8 mouse cellular contexts compared by ENCODE assay signal in the genomic region with DNA sequence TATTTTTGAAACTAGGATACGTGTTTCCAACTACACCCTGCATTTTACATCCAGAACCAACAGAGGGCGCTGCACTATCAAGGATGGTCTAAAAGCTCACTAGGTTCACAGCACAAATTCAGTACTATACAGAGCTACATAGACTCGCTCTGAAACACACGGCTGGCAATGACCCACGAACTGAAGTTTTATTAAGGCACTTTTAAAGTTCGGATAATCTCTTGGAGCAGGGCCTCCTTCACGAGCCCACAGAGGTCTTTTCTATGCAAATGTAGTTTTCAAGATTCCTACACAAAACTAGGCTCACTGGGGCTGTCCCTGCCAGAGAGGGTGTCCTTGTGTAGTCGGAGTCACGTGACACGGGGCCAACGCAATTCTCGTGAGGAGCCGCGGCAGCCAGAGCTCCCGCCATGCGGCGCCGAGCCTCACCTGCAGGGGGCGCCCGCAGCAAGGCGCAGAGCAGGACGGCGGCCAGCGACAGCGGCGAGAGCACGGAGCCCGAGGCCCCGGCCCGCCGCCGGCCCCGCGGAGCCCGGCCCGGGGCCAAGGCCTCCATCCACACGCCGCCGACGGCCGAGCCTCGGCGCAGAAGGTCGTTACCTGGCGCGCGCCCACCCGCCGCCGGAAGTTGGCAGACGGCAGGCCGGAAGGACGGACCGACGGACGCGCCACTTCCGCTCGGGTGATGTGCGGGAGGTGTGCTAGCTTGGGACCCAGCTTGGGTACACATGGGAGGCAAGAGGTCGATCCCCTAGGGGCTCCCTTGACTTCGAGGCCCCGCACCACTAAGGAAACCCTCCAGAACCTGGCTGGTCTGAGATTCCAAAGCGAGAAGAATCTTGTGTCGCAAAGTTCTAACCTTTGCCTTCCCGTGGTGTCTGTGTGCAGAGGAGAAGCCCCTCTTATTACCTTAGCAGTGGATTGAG. TPM values are rescaled to one million over a fixed set of nuclear protein-coding genes. Genes with fewer than 3 reads are reported as not detected.
A peak's percentile ranks its signal among the peaks of the same experiment; 100 is the strongest.
DNase-seq lines count a peak whose midpoint lies in the region; ATAC-seq and TF ChIP-seq lines count a peak whose summit lies in the region.

A gene (plus strand): TSS at position 460 of the 926 bp plus-strand sequence.
A gene (minus strand): TSS at position 774 of the 926 bp plus-strand sequence.

- no peaks in the 10 kb centered on the region for H3K4me1 ChIP-seq in heart, embryonic 11.5 days (ENCODE audit: control insufficient read depth, insufficient read depth, low read length)
- H3K4me1 ChIP-seq in kidney, embryonic 16.5 days (ENCODE audit: insufficient read depth, low read length) = peaks cover 3% of the 10 kb centered on the region; the same call in 1 of the 2 replicates
- H3K4me1 ChIP-seq in liver, adult 2 months (ENCODE audit: control insufficient read depth, insufficient read depth, low read length) = no peaks in the 10 kb centered on the region; the same call in 1 of the 2 replicates
- 0 out of 2 replicates have a peak, but pooled peaks cover 3% of the 10 kb centered on the region for H3K4me1 ChIP-seq in stomach, embryonic 14.5 days (ENCODE audit: control insufficient read depth, insufficient read depth, low read length)

- H3K36me3 ChIP-seq in heart, embryonic 11.5 days (ENCODE audit: control insufficient read depth, insufficient read depth, low read length) = no peaks in the 10 kb centered on the region
- H3K36me3 ChIP-seq in kidney, embryonic 16.5 days (ENCODE audit: insufficient read depth, low read length) = no peaks in the 10 kb centered on the region
- no peaks in the 10 kb centered on the region for H3K36me3 ChIP-seq in liver, adult 2 months (ENCODE audit: control insufficient read depth, insufficient read depth, low read length)
- H3K36me3 ChIP-seq in stomach, embryonic 14.5 days (ENCODE audit: control insufficient read depth, insufficient read depth, low read length) = no peaks in the 10 kb centered on the region

- WGBS in heart, embryonic 11.5 days (ENCODE audit: insufficient replicate concordance) = 3% methylated on average over 66 of the region's 66 CpGs
- WGBS in kidney, embryonic 16.5 days = 2% methylated on average over 66 of the region's 66 CpGs
- WGBS in liver, adult 2 months = 6% methylated on average over 66 of the region's 66 CpGs
- WGBS in stomach, embryonic 14.5 days = 3% methylated on average over 66 of the region's 66 CpGs

- no peaks in the 10 kb centered on the region for H3K27me3 ChIP-seq in heart, embryonic 11.5 days (ENCODE audit: control insufficient read depth, insufficient read depth, low read length)
- no peaks in the 10 kb centered on the region for H3K27me3 ChIP-seq in kidney, embryonic 16.5 days (ENCODE audit: insufficient read depth, low read length)
- H3K27me3 ChIP-seq in liver, adult 2 months (ENCODE audit: control insufficient read depth, insufficient read depth, low read length) = no peaks in the 10 kb centered on the region
- no peaks in the 10 kb centered on the region for H3K27me3 ChIP-seq in stomach, embryonic 14.5 days (ENCODE audit: control insufficient read depth, insufficient read depth, low read length)

- 0 out of 2 replicates have a peak within 1 kb of the TSS, but pooled peaks have one; percentile 41 for H3K27ac ChIP-seq in heart, embryonic 11.5 days (ENCODE audit: low read depth, low read length)
- H3K27ac ChIP-seq in kidney, embryonic 16.5 days (ENCODE audit: low read length) = peak within 1 kb of the TSS; percentile 73
- H3K27ac ChIP-seq in liver, adult 2 months (replicated peaks; ENCODE audit: insufficient read depth, low read depth, low read length) = no peak within 1 kb of the TSS
- peak within 1 kb of the TSS; percentile 58 for H3K27ac ChIP-seq in stomach, embryonic 14.5 days (ENCODE audit: low read length)

- DNase-seq in A20 (ENCODE audit: low read depth, low spot score) = peak; percentile 98
- peak; percentile 92 for DNase-seq in brain, adult 2 months (ENCODE audit: low read depth, low spot score)
- peak; percentile 72 for DNase-seq in liver, adult 2 months (ENCODE audit: extremely low read depth, low read depth, low spot score)
- peak; percentile 98 for DNase-seq in naive thymus-derived CD4-positive, alpha-beta T cell, adult 2 months (ENCODE audit: low read depth)

- peak; percentile 71 for TF ChIP-seq CTCF in liver, adult 2 months (IDR thresholded peaks at IDR 0.05; ENCODE audit: low read depth, low read length)

- H3K9me3 ChIP-seq in heart, embryonic 11.5 days (replicated peaks; ENCODE audit: control insufficient read depth, low read length) = no peaks in the 10 kb centered on the region
- H3K9me3 ChIP-seq in kidney, embryonic 16.5 days (ENCODE audit: low read length) = no peaks in the 10 kb centered on the region
- no peaks in the 10 kb centered on the region for H3K9me3 ChIP-seq in stomach, embryonic 14.5 days (ENCODE audit: control insufficient read depth, low read depth, low read length)

- H3K79me2 ChIP-seq in liver, adult 2 months (ENCODE audit: control insufficient read depth, insufficient read depth, low read length) = no peaks in the 10 kb centered on the region

- no peak for TF ChIP-seq POLR2A in liver, adult 2 months (IDR thresholded peaks at IDR 0.05; ENCODE audit: extremely low read depth, insufficient read depth, low read length)

- ATAC-seq in erythroblast, adult 5-6 weeks (replicated peaks; ENCODE audit: low FRiP score, poor library complexity, severe bottlenecking) = peak; percentile 97
- ATAC-seq in heart, embryonic 11.5 days (replicated peaks; ENCODE audit: insufficient number of reproducible peaks, low FRiP score, low TSS enrichment) = peak; percentile 92
- ATAC-seq in kidney, embryonic 16.5 days (ENCODE audit: low FRiP score, low TSS enrichment) = peak; percentile 97
- peak; percentile 95 for ATAC-seq in stomach, embryonic 14.5 days (ENCODE audit: insufficient number of reproducible peaks, insufficient read depth, low FRiP score, low read depth)

- peak within 1 kb of the TSS; percentile 78 for H3K4me2 ChIP-seq in heart, embryonic 11.5 days
- H3K4me2 ChIP-seq in kidney, embryonic 16.5 days (replicated peaks; ENCODE audit: low read depth, low read length) = peak within 1 kb of the TSS; percentile 70
- H3K4me2 ChIP-seq in stomach, embryonic 14.5 days (replicated peaks; ENCODE audit: low read depth, low read length) = peak within 1 kb of the TSS; percentile 72

- peak within 1 kb of the TSS; percentile 82 for H3K9ac ChIP-seq in heart, embryonic 11.5 days (ENCODE audit: low read depth, low read length)
- H3K9ac ChIP-seq in kidney, embryonic 16.5 days (replicated peaks; ENCODE audit: low read length) = peak within 1 kb of the TSS; percentile 78
- peak within 1 kb of the TSS; percentile 49; the same call in 1 of the 2 replicates for H3K9ac ChIP-seq in liver, adult 2 months (ENCODE audit: low read depth, low read length)
- H3K9ac ChIP-seq in stomach, embryonic 14.5 days (replicated peaks; ENCODE audit: low read depth, low read length) = peak within 1 kb of the TSS; percentile 53

- H3K4me3 ChIP-seq in heart, embryonic 11.5 days (ENCODE audit: low read depth, low read length) = peak within 1 kb of the TSS; percentile 65
- peak within 1 kb of the TSS; percentile 71 for H3K4me3 ChIP-seq in kidney, embryonic 16.5 days (ENCODE audit: low read length)
- H3K4me3 ChIP-seq in liver, adult 2 months (ENCODE audit: insufficient read depth, low read depth, low read length) = peak within 1 kb of the TSS; percentile 52
- peak within 1 kb of the TSS; percentile 55 for H3K4me3 ChIP-seq in stomach, embryonic 14.5 days (ENCODE audit: low read depth, low read length)

RNA-seq across cellular contexts. Expression of the first gene that starts in this region (rescaled TPM):
- total RNA-seq in erythroblast, adult 5-6 weeks (2015; ENCODE audit: low replicate concordance) = not detected in 2 replicates
- 0.85 TPM in 1 of 2 replicates, not detected in the other for total RNA-seq in erythroblast, adult 5-6 weeks (2017; ENCODE audit: low replicate concordance)
- polyA plus RNA-seq in heart, embryonic 11.5 days (2014; fragmentation: Nextera tagmentation; extraction: Ambion mirVana) = 0.79 and 2.6 TPM in 2 replicates
- polyA plus RNA-seq in kidney, embryonic 16.5 days (2015; fragmentation: Nextera tagmentation; extraction: Ambion mirVana) = 1.4 and 2.1 TPM in 2 replicates
- not detected in 2 replicates for total RNA-seq in liver, adult 2 months (2014; rRNA removed)
- polyA plus RNA-seq in liver, adult 2 months (2012; rRNA removed) = not detected in 2 replicates
- 1.4 and 2.3 TPM in 2 replicates for polyA plus RNA-seq in stomach, embryonic 14.5 days (2014; fragmentation: Nextera tagmentation; extraction: Ambion mirVana)

RNA-seq across cellular contexts. Expression of the second gene that starts in this region (rescaled TPM):
- 1.2 and 1.9 TPM in 2 replicates for total RNA-seq in erythroblast, adult 5-6 weeks (2015; ENCODE audit: low replicate concordance)
- 0.34 TPM in 1 of 2 replicates, not detected in the other for total RNA-seq in erythroblast, adult 5-6 weeks (2017; ENCODE audit: low replicate concordance)
- polyA plus RNA-seq in heart, embryonic 11.5 days (2014; fragmentation: Nextera tagmentation; extraction: Ambion mirVana) = 0.42 and 0.61 TPM in 2 replicates
- 0.63 and 0.77 TPM in 2 replicates for polyA plus RNA-seq in kidney, embryonic 16.5 days (2015; fragmentation: Nextera tagmentation; extraction: Ambion mirVana)
- under 0.01 and 0.09 TPM in 2 replicates for total RNA-seq in liver, adult 2 months (2014; rRNA removed)
- polyA plus RNA-seq in liver, adult 2 months (2012; rRNA removed) = 0.01 TPM in 1 of 2 replicates, not detected in the other
- polyA plus RNA-seq in stomach, embryonic 14.5 days (2014; fragmentation: Nextera tagmentation; extraction: Ambion mirVana) = 1.0 TPM in 2 replicates

Comparison
In these comparisons a context has a peak if more than half of its experiments do, and no peak if none do; other contexts are left out.
1. Peak in DNase-seq, H3K4me3 ChIP-seq and H3K9ac ChIP-seq in liver, adult 2 months; RNA of the genes that start here not detected or under 1 TPM.